Mouse (Mus musculus): Measurements from ENCODE around the gene Cwf19l1.

GRCm38 (mm10) chr19:44144366-44144765 lies 8.7 kb upstream of the Cwf19l1 start:
- TF ChIP-seq CTCF (IDR thresholded peaks at IDR 0.05; ENCODE audit: low read depth, low read length) (no peak), POLR2A (IDR thresholded peaks at IDR 0.05; ENCODE audit: extremely low read depth, insufficient read depth, low read length) (no peak)
